Mouse (Mus musculus) kidney, adult 2 months (tissue): ENCODE data around the gene Olfr700. TPM values are rescaled to one million over a fixed set of nuclear protein-coding genes. Genes with fewer than 3 reads are reported as not detected.

Experiments
- DNase-seq: peaks from one replicate; pipeline ENCODE4 v3.0.0; 2021
- H3K27ac ChIP-seq: fragments of 200-500 bp; 2 replicates; pipeline ENCODE4 v1.5.1; 2012; ENCODE audit warnings: low read depth, low read length, control low read depth, inconsistent platforms; ENCODE audit not compliant: insufficient read depth
- H3K27me3 ChIP-seq: fragments of 200-500 bp; replicated peaks from 2 replicates; pipeline ENCODE4 v1.6.1; 2012; ENCODE audit warnings: mild to moderate bottlenecking, moderate library complexity, low read length, inconsistent platforms; ENCODE audit not compliant: control insufficient read depth, insufficient read depth
- H3K36me3 ChIP-seq: fragments of 200-500 bp; 2 replicates; pipeline ENCODE4 v1.6.1; 2012; ENCODE audit warnings: mild to moderate bottlenecking, moderate library complexity, low read length, inconsistent platforms; ENCODE audit not compliant: control insufficient read depth, insufficient read depth
- H3K4me1 ChIP-seq: fragments of 200-500 bp; 2 replicates; pipeline ENCODE4 v1.6.1; 2011; ENCODE audit warnings: low read length; ENCODE audit not compliant: control insufficient read depth, insufficient read depth
- H3K4me3 ChIP-seq: fragments of 200-500 bp; 2 replicates; pipeline ENCODE4 v1.5.1; 2011; ENCODE audit warnings: mild to moderate bottlenecking, low read depth, low read length, control low read depth; ENCODE audit not compliant: insufficient read depth
- CTCF ChIP-seq: fragments of 200-500 bp; conservative IDR thresholded peaks from 2 replicates; pipeline ENCODE4 v1.5.1; 2011; ENCODE audit warnings: low read depth, mild to moderate bottlenecking, control low read depth, low read length, moderate library complexity, mixed read lengths; ENCODE audit not compliant: insufficient read depth, insufficient read length
- POLR2A ChIP-seq: fragments of 200-500 bp; IDR thresholded peaks from one replicate; pipeline ENCODE4 v1.6.1; 2011; ENCODE audit warnings: low read depth, low read length, control low read depth
- WGBS: fragments of 180-500 bp; shearing (Covaris S2); methylation state at CpG from one replicate; pipeline ENCODE4 v1.1.7; 2018; 5-methylcytosine and 5-hydroxymethylcytosine counted together
- polyA plus RNA-seq: library from polyadenylated mRNA; depleted of rRNA; stranded (reverse); fragments of >200 nt; gene quantifications from 2 replicates; pipeline ENCODE4 v1.2.3, GENCODE M21; 2012; rRNA removed

The Olfr700 gene
- not detected in 2 replicates for polyA plus RNA-seq

DNA sequence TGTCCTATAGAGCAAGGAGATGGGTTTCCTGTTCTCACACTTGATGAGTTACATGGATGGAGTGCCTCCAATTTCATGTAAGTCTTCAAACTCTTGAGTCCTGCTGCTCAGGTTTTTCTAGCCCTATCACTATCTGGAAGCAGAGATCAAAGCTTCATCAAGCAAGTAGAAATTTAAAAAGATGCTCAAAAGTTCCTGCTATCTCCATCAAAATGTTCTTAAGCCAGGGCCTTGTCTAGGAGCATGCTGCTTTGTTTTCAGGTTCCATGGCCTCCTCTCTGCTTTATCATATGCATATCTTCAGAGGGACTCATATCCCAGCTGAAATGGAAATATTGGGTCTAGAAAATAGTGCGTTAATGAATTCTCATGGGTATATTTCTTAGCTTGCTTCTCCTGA is at the start of gene Olfr700:
Gene Olfr700 (minus strand): TSS at position 101 of the 400 bp plus-strand sequence.
- TF ChIP-seq CTCF (no peak), POLR2A (no peak)
- 95% methylated on average over 1 of the region's 1 CpGs for WGBS
- no peaks in the 10 kb centered on the region for H3K4me1 ChIP-seq
- no peak within 1 kb of the TSS for H3K27ac ChIP-seq
- no peak for DNase-seq
- H3K36me3 ChIP-seq: no peaks in the 10 kb centered on the region
- H3K4me3 ChIP-seq: no peak within 1 kb of the TSS
- H3K27me3 ChIP-seq: no peaks in the 10 kb centered on the region; the same call in 1 of the 2 replicates

DNA sequence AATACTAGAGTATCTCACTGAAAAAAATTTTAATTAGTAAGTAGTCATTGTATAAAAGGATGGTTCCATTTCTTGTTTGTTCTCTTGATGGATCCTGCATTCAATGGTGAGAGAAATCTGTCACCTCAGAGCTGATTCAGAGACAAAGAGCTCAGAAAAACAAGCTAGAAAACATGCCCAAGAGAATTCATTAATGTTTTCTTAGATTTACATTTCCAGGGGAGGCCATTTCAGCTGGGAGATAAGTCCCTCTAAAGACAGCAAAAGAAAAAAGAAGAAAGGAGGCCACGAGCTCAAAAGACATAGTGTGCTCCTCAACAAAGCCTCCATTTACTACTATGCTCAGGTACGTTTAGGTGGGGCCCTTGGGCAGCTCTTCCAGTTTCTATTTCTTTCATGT is 34.4 kb upstream of the Olfr700 start, which contains the start of gene Olfr703:
Gene Olfr703 (plus strand): TSS at position 301 of the 400 bp plus-strand sequence.
- no peaks in the 10 kb centered on the region for H3K36me3 ChIP-seq
- no peak for DNase-seq
- WGBS: 61% methylated on average over 2 of the region's 2 CpGs
- H3K27ac ChIP-seq: no peak within 1 kb of the TSS
- no peak within 1 kb of the TSS for H3K4me3 ChIP-seq
- H3K4me1 ChIP-seq: no peaks in the 10 kb centered on the region
- H3K27me3 ChIP-seq: no peaks in the 10 kb centered on the region
- no peak for TF ChIP-seq CTCF
- no peak for TF ChIP-seq POLR2A

DNA sequence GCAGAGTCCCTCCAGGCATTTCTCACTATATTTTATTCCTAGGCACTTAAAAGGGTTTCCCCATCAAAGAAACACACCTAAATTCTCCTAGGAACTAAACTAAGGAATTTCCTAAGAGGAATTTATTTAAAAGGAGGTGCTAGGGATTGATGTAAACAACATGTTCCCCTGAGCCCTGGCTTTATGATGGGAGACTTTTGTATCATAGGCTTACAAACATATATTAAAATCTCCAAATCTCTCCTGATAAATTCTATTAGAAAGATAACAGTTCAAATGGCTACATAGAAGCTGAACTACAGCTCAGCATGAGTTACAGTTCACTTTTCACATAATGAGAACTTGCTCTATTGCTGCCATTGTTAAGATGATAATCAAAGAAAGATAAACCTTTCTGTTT is 25.2 kb upstream of the Olfr700 start, which contains the start of gene Olfr702:
Gene Olfr702 (minus strand): TSS at position 101 of the 400 bp plus-strand sequence.
- no peaks in the 10 kb centered on the region for H3K27me3 ChIP-seq
- H3K4me3 ChIP-seq: no peak within 1 kb of the TSS
- H3K27ac ChIP-seq: no peak within 1 kb of the TSS
- no peaks in the 10 kb centered on the region for H3K4me1 ChIP-seq
- H3K36me3 ChIP-seq: no peaks in the 10 kb centered on the region
- TF ChIP-seq CTCF (no peak), POLR2A (no peak)
- DNase-seq: no peak

DNA sequence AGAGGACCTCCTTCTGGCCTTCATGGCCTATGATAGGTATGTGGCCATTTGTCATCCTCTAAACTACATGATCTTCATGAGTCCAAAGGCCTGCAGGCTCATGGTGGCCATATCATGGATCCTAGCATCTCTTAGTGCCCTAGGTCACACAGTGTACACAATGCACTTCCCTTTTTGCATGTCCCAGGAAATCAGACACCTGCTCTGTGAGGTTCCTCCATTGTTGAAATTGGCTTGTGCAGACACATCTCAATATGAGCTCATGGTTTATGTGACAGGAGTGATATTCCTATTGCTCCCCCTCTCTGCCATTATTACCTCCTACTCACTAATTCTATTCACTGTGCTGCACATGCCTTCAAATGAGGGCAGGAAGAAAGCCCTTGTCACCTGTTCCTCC is 9.8 kb upstream of the Olfr700 start:
- Histone ChIP-seq H3K36me3 (no peaks in the 10 kb centered on the region), H3K27me3 (no peaks in the 10 kb centered on the region), H3K4me3 (no peak overlapping the region), H3K4me1 (no peaks in the 10 kb centered on the region), H3K27ac (no peak overlapping the region)
- TF ChIP-seq POLR2A (no peak), CTCF (no peak)
- DNase-seq: no peak

DNA sequence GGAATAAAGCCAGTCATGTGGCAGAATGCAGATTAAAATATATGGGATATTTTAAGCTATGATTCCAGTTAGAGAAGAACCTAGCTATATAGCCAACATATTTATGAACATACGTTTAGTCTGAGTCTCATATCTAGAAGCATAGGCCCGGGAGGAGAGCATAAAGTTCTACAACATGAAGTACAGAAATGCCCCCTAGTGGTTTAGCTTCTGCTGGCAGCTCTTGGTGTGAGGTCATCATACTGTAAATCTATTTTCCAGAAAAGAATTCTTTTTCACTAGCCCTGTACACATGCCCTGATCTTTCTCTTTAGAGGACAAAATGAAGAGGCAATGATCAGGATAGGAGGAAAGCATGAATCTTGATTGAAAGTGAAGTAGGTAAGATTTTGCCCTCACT is 7.1 kb upstream of the Olfr700 start:
- Histone ChIP-seq H3K27ac (no peak overlapping the region), H3K36me3 (no peaks in the 10 kb centered on the region), H3K4me1 (no peaks in the 10 kb centered on the region), H3K27me3 (no peaks in the 10 kb centered on the region), H3K4me3 (no peak overlapping the region)
- TF ChIP-seq CTCF: no peak
- WGBS: 25% methylated on average over 2 of the region's 2 CpGs
- peak; percentile 14 for DNase-seq

DNA sequence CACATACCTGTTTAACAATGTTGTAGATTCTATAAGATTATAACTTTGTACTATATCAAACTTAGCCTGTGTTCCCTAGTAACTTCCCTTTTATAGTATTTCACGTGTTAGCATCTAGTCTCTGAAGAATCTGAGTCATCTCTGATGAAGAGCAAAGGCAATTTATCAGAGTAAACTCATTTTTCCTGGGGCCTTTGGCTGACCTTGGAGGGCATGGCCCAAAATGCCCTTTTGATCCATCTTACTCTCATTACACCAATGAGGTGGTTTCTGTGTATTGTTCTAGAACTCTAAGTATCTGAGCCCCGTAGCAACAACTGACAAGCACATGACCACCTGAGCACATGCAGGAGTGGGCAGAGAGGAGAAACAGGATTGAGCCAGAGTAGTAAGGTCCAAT is 5.2 kb upstream of the Olfr700 start, which contains the start of gene Olfr701:
Gene Olfr701 (plus strand): TSS at position 301 of the 400 bp plus-strand sequence.
- TF ChIP-seq CTCF (no peak), POLR2A (no peak)
- no peak within 1 kb of the TSS for H3K27ac ChIP-seq
- H3K4me1 ChIP-seq: no peaks in the 10 kb centered on the region
- 64% methylated on average over 2 of the region's 2 CpGs for WGBS
- no peak for DNase-seq
- H3K27me3 ChIP-seq: no peaks in the 10 kb centered on the region; the same call in 1 of the 2 replicates
- no peak within 1 kb of the TSS for H3K4me3 ChIP-seq
- H3K36me3 ChIP-seq: no peaks in the 10 kb centered on the region

DNA sequence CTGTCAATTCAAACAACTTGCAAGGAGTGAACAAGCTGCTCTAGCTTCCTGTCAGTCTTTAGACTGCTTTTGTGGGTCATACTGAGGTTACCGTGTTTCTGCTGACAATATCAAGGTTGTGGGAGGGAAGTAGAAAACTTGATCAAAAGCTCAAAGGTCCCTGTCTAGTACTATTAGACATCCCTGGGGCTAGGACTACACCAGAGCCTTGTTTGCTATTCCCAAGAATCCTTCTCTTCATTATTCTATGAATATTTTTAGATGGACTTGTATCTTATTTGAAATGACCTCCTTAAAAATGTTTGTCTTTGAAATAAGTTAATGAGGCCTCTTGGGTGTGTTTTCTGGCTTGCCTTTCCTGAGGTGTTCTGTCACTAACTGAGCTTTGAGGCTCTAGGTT is 15.5 kb downstream of the Olfr700 start, which contains the start of gene Olfr699:
Gene Olfr699 (minus strand): TSS at position 101 of the 400 bp plus-strand sequence.
- DNase-seq: no peak
- WGBS: 71% methylated on average over 1 of the region's 1 CpGs
- TF ChIP-seq POLR2A (no peak), CTCF (no peak)
- Histone ChIP-seq H3K27ac (no peak within 1 kb of the TSS), H3K4me3 (no peak within 1 kb of the TSS), H3K36me3 (no peaks in the 10 kb centered on the region), H3K27me3 (no peaks in the 10 kb centered on the region), H3K4me1 (no peaks in the 10 kb centered on the region)
